ENCODE assay signal across 8 mouse cellular contexts in the genomic region with DNA sequence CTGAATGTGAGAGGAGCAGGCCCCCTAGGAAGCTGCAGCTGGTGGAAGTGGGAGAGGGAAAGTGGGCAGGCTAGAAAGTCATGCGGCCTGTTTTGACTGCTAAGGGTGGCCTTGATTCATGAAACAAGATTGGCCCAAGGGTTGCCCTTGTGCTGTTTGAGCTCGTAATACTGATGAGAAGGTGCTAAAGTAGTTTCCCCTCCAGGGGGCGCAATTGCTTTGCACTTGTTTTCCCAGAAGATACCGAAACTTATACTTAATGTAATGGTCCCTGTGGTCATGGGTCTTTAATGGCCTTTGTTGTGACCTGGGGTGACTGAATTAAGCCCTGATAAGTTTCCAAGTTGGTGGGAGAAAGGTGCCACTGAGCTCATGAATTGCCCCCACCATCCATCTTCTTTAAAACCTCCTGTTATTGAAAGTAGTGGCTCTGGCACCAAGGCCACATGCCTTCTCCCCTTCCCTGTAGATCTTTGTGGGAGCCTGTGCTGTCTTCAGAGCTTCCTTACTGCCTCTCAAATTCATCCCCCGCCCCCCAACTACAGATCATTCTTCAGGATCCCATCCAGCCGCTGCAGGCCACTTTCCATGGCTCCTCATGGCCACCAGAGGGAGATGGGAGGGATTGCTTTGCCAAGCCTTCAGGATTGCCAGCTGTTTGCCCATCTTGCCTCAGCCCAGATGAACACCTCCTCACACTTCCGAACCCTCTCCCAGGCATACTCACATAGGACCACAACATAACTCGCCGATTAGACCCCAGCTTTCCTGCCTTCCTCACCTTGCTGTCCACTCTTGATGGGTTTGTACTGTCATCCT. TPM values are rescaled to one million over a fixed set of nuclear protein-coding genes. Genes with fewer than 3 reads are reported as not detected.
DNase-seq lines count a peak whose midpoint lies in the region; ATAC-seq lines count a peak whose summit lies in the region.

No protein-coding gene starts in this region.

- H3K27me3 ChIP-seq in liver, embryonic 15.5 days: no peaks in the 10 kb centered on the region

- DNase-seq in cerebellum, adult 11-12 months: no peak
- DNase-seq in right cerebral cortex, postnatal 14 days: peak; percentile 68
- no peak for DNase-seq in right cerebral cortex, adult 18-20 months
- DNase-seq in cerebellum, adult 9-11 months: peak; percentile 65
- peak; percentile 75 for DNase-seq in induced T-regulatory cell, adult 2 months (ENCODE audit: low read depth)
- DNase-seq in right cerebral cortex, postnatal 4 days: peak; percentile 75

- H3K4me3 ChIP-seq in liver, embryonic 15.5 days (replicated peaks): no peak overlapping the region

- WGBS in liver, embryonic 15.5 days (ENCODE audit: insufficient replicate concordance): 66% methylated on average over 9 of the region's 9 CpGs

- H3K4me1 ChIP-seq in liver, embryonic 15.5 days (replicated peaks): peaks cover 3% of the 10 kb centered on the region; the same call in 1 of the 2 replicates

- ATAC-seq in cerebellum, adult (ENCODE audit: insufficient number of reproducible peaks, low FRiP score, low TSS enrichment): 0 out of 2 replicates have a peak, but pooled peaks have one; percentile 23
- 0 out of 2 replicates have a peak, but pooled peaks have one; percentile 20 for ATAC-seq in liver, embryonic 15.5 days (ENCODE audit: insufficient read depth)

- H3K9me3 ChIP-seq in liver, embryonic 15.5 days (replicated peaks): no peaks in the 10 kb centered on the region

- no peak overlapping the region for H3K9ac ChIP-seq in liver, embryonic 15.5 days

- no peak overlapping the region for H3K4me2 ChIP-seq in liver, embryonic 15.5 days

- peaks cover 28% of the 10 kb centered on the region for H3K36me3 ChIP-seq in liver, embryonic 15.5 days (replicated peaks)

- no peak overlapping the region for H3K27ac ChIP-seq in liver, embryonic 15.5 days (replicated peaks)

RNA-seq across cellular contexts. Expression of gene Vac14, which starts 11.1 kb away (rescaled TPM):
- 12.5 and 12.9 TPM in 2 replicates for polyA plus RNA-seq in liver, embryonic 15.5 days (2015; fragmentation: Nextera tagmentation; extraction: Ambion mirVana)

Comparison
In these comparisons a context has a peak if more than half of its experiments do, and no peak if none do; other contexts are left out.
1. DNase-seq: peak in right cerebral cortex, postnatal 14 days (single experiment), cerebellum, adult 9-11 months (single experiment), induced T-regulatory cell, adult 2 months (single experiment) and right cerebral cortex, postnatal 4 days (single experiment); none in cerebellum, adult 11-12 months (single experiment) and right cerebral cortex, adult 18-20 months (single experiment).